Mouse (Mus musculus): ENCODE results near the gene Zfp273.
"Not testable (repeated sequence)": the region's sequence is repeated elsewhere in the genome, so short reads cannot be mapped to it uniquely, and the experiment has no call there.

The Zfp273 gene

DNA sequence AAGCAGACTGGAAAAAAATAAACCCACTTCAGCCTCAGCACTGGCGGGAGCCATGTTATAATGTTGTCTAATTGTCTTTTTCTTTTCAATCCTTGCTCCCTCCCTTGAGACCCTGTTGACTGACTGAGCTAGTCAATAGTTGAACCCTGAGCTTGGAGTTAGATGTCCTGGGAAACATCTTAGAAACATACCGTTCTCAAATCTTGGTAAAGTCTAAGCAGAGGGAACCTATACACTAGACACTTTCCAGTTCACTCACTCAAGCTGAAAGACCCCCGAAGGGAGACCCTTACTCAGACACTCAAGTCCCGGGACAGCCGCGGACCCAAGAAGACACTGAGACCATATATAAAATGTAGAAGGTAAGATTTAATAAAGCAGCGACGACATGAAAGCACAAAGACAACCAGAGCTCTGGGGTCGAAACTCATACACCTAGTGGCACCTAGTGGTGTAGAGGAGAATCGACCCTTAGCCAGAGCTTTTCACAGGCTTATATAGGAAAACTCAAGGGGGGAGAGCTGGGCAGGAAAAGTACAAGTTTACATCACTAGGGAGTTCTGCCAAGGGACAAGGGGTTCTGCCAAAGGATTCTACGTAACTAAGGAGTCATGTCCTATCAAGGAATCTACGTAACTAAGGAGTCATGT, 62.6 kb downstream of the Zfp273 start:
- not testable (repeated sequence) for DNase-seq

All from kidney, postnatal 10 days (tissue).